Mouse (Mus musculus) MEL (cell line): ENCODE results near the gene Hcfc1. TPM values are rescaled to one million over a fixed set of nuclear protein-coding genes. Genes with fewer than 3 reads are reported as not detected.

Experiments
- DNase-seq: peaks from one replicate; pipeline ENCODE4 v3.0.0; 2011; ENCODE audit warnings: low read depth, low spot score
- H3K27ac ChIP-seq: 2 replicates; pipeline ENCODE4 v1.5.1; 2012; ENCODE audit warnings: low read depth, mild to moderate bottlenecking, control low read depth, low read length, moderate library complexity; ENCODE audit not compliant: control insufficient read depth
- H3K27me3 ChIP-seq, 2 experiments: fragments of 150-350 bp in 1 of 2; sonication (generic) in 1 of 2; 2 replicates each; pipeline ENCODE4 v1.6.1; 2012; ENCODE audit warnings: low read length in 2 of 2, mild to moderate bottlenecking in 2 of 2, improper control_type of control experiment in 1 of 2, moderate library complexity in 1 of 2; ENCODE audit not compliant: insufficient read depth in 2 of 2, control insufficient read depth in 1 of 2
- H3K36me3 ChIP-seq, 2 experiments: 2 replicates each; pipeline ENCODE4 v1.6.1; 2012 to 2014; ENCODE audit warnings: low read length in 2 of 2, improper control_type of control experiment in 1 of 2, inconsistent platforms in 1 of 2, mild to moderate bottlenecking in 1 of 2; ENCODE audit not compliant: insufficient read depth in 2 of 2, control insufficient read depth in 1 of 2
- H3K4me1 ChIP-seq, 2 experiments: fragments of 150-350 bp in 1 of 2; sonication (generic) in 1 of 2; 2 replicates each; pipeline ENCODE4 v1.6.1; 2012; ENCODE audit warnings: low read length in 2 of 2, improper control_type of control experiment in 1 of 2, mild to moderate bottlenecking in 1 of 2; ENCODE audit not compliant: insufficient read depth in 2 of 2, control insufficient read depth in 1 of 2
- H3K4me3 ChIP-seq, 2 experiments: fragments of 150-350 bp in 1 of 2; sonication (generic) in 1 of 2; 2 replicates each; pipeline ENCODE4 v1.5.1; 2012; ENCODE audit warnings: low read depth in 2 of 2, low read length in 2 of 2, mild to moderate bottlenecking in 2 of 2, moderate library complexity in 2 of 2, control low read depth in 1 of 2, improper control_type of control experiment in 1 of 2; ENCODE audit not compliant: control insufficient read depth in 1 of 2, insufficient read depth in 1 of 2
- H3K79me2 ChIP-seq: 2 replicates; pipeline ENCODE4 v1.6.1; 2012; ENCODE audit warnings: mild to moderate bottlenecking, low read length, moderate library complexity; ENCODE audit not compliant: control insufficient read depth, poor library complexity, insufficient read depth
- H3K9ac ChIP-seq: 2 replicates; pipeline ENCODE4 v1.6.1; 2012; ENCODE audit warnings: low read depth, mild to moderate bottlenecking, control low read depth, low read length, moderate library complexity; ENCODE audit not compliant: control insufficient read depth, poor library complexity, severe bottlenecking
- H3K9me3 ChIP-seq: fragments of 150-350 bp; sonication (generic); replicated peaks from 2 replicates; pipeline ENCODE4 v1.6.1; 2012; ENCODE audit warnings: mild to moderate bottlenecking, low read length, improper control_type of control experiment, moderate library complexity; ENCODE audit not compliant: insufficient read depth
- GABPA ChIP-seq: IDR thresholded peaks from 2 replicates; pipeline ENCODE4 v1.6.1; 2012; ENCODE audit warnings: low read depth, mild to moderate bottlenecking, inconsistent platforms, low read length, improper control_type of control experiment, moderate library complexity
- MAFK ChIP-seq: IDR thresholded peaks from 2 replicates; pipeline ENCODE4 v1.6.1; 2011; ENCODE audit warnings: low read depth, mild to moderate bottlenecking, low read length, improper control_type of control experiment, borderline replicate concordance
- MAX ChIP-seq: IDR thresholded peaks from 2 replicates; pipeline ENCODE4 v1.6.1; 2011; ENCODE audit warnings: low read length, improper control_type of control experiment
- MAZ ChIP-seq: IDR thresholded peaks from 2 replicates; pipeline ENCODE4 v1.6.1; 2012; ENCODE audit warnings: low read depth, mild to moderate bottlenecking, inconsistent platforms, low read length, improper control_type of control experiment
- MYC ChIP-seq: IDR thresholded peaks from 2 replicates; pipeline ENCODE4 v1.6.1; 2011; ENCODE audit warnings: low read depth, mild to moderate bottlenecking, low read length, improper control_type of control experiment, moderate library complexity
- NELFE ChIP-seq: IDR thresholded peaks from 2 replicates; pipeline ENCODE4 v1.6.1; 2011; ENCODE audit warnings: low read depth, low read length, improper control_type of control experiment
- POLR2A ChIP-seq, 2 experiments: IDR thresholded peaks; 2 replicates each; pipeline ENCODE4 v1.6.1; 2011 to 2012; ENCODE audit warnings: low read length in 2 of 2, mild to moderate bottlenecking in 2 of 2, control low read depth in 1 of 2, improper control_type of control experiment in 1 of 2, low read depth in 1 of 2, moderate library complexity in 1 of 2; ENCODE audit not compliant: control insufficient read depth in 1 of 2, insufficient read depth in 1 of 2, poor library complexity in 1 of 2
- RAD21 ChIP-seq: IDR thresholded peaks from 2 replicates; pipeline ENCODE4 v1.6.1; 2011; ENCODE audit warnings: mild to moderate bottlenecking, low read depth, low read length, improper control_type of control experiment
- RCOR1 ChIP-seq: IDR thresholded peaks from 2 replicates; pipeline ENCODE4 v1.6.1; 2012; ENCODE audit warnings: low read depth, mild to moderate bottlenecking, inconsistent platforms, low read length, improper control_type of control experiment
- USF1 ChIP-seq: IDR thresholded peaks from 2 replicates; pipeline ENCODE4 v1.6.1; 2014; ENCODE audit warnings: low read depth, mild to moderate bottlenecking, inconsistent platforms, low read length, improper control_type of control experiment, moderate library complexity
- ZKSCAN1 ChIP-seq: IDR thresholded peaks from 2 replicates; pipeline ENCODE4 v1.6.1; 2012; ENCODE audit warnings: low read depth, mild to moderate bottlenecking, inconsistent platforms, low read length, improper control_type of control experiment, moderate library complexity
- ZMIZ1 ChIP-seq: IDR thresholded peaks from 2 replicates; pipeline ENCODE4 v1.6.1; 2012; ENCODE audit warnings: low read depth, mild to moderate bottlenecking, inconsistent platforms, low read length, improper control_type of control experiment, moderate library complexity
- polyA plus RNA-seq, 2 experiments: library from polyadenylated mRNA; stranded (reverse) in 1 of 2; unstranded in 1 of 2; fragments of >175 nt in 1 of 2; fragments of >200 nt in 1 of 2; gene quantifications; 2 replicates each; pipeline versions ENCODE4 v1.2.1 to v1.2.4; 2012; ENCODE audit warnings: low replicate concordance in 2 of 2, low read depth in 1 of 2; ENCODE audit not compliant: insufficient read length in 2 of 2, insufficient read depth in 1 of 2, missing spikeins in 1 of 2
- total RNA-seq: library from RNA; depleted of rRNA; stranded (reverse); fragments of 300-350 nt; gene quantifications from 2 replicates; pipeline ENCODE4 v1.2.3, GENCODE M21; 2012

Gene Hcfc1
- total and polyA plus RNA-seq, 3 experiments: 40.8 to 146 (median 53.6) TPM

- H3K9ac ChIP-seq: peak overlapping the region; percentile 97
- peak; percentile 55 for DNase-seq
- TF ChIP-seq RCOR1: no peak
- peak in 1 of 2 experiments; percentile 31; a peak in 1 of 4 replicates for TF ChIP-seq POLR2A (IDR thresholded peaks at IDR 0.05; ENCODE audit: control insufficient read depth in 1 of 2, insufficient read depth in 1 of 2, low read depth in 1 of 2, low read length in 2 of 2, poor library complexity in 1 of 2)
Measured at GRCm38 (mm10) chrX:73964363-73964762, 1.8 kb downstream of the Hcfc1 start.

GRCm38 (mm10) chrX:73954988-73955387 lies 11.2 kb downstream of the Hcfc1 start:
- DNase-seq: no peak
- Histone ChIP-seq H3K9me3 (no peaks in the 10 kb centered on the region), H3K79me2 (peaks cover 4% of the 10 kb centered on the region), H3K4me1 (no peaks in the 10 kb centered on the region), H3K27me3 (no peaks in the 10 kb centered on the region), H3K9ac (no peak overlapping the region), H3K4me3 (no peak overlapping the region), H3K27ac (no peak overlapping the region), H3K36me3 (peaks cover 0 to 15% of the 10 kb centered on the region in 2 experiments; a peak in 2 of 4 replicates)
- no peak for TF ChIP-seq MYC
- peak in 1 of 2 experiments; percentile 2; a peak in 1 of 4 replicates for TF ChIP-seq POLR2A (IDR thresholded peaks at IDR 0.05; ENCODE audit: control insufficient read depth in 1 of 2, insufficient read depth in 1 of 2, low read depth in 1 of 2, low read length in 2 of 2, poor library complexity in 1 of 2)

More at GRCm38 (mm10) chrX:73964363-73964762, 1.8 kb downstream of the Hcfc1 start:
- Histone ChIP-seq H3K79me2 (peaks cover 66% of the 10 kb centered on the region), H3K4me3 (peak overlapping the region; percentile 87 to 91), H3K9me3 (no peaks in the 10 kb centered on the region), H3K27ac (peak overlapping the region; percentile 35; the same call in 1 of the 2 replicates), H3K36me3 (peaks cover 0 to 31% of the 10 kb centered on the region in 2 experiments; a peak in 3 of 4 replicates), H3K4me1 (peaks cover 2 to 24% of the 10 kb centered on the region in 2 experiments; a peak in 3 of 4 replicates), H3K27me3 (no peaks in the 10 kb centered on the region)

- DNase-seq: no peak
- Histone ChIP-seq H3K36me3 (peaks cover 0 to 12% of the 10 kb centered on the region in 2 experiments; a peak in 3 of 4 replicates), H3K79me2 (no peaks in the 10 kb centered on the region; the same call in 1 of the 2 replicates), H3K4me1 (no peaks in the 10 kb centered on the region), H3K27me3 (no peaks in the 10 kb centered on the region), H3K9ac (no peak overlapping the region), H3K4me3 (no peak overlapping the region), H3K27ac (no peak overlapping the region), H3K9me3 (no peaks in the 10 kb centered on the region)
- TF ChIP-seq RAD21: no peak
- TF ChIP-seq USF1: no peak
- no peak for TF ChIP-seq NELFE
- no peak for TF ChIP-seq MAZ
- TF ChIP-seq MYC: no peak
- TF ChIP-seq MAFK: no peak
- TF ChIP-seq ZKSCAN1: no peak
- no peak for TF ChIP-seq ZMIZ1
- no peak for TF ChIP-seq GABPA
- TF ChIP-seq MAX: no peak
Measured at GRCm38 (mm10) chrX:73952603-73953002, 13.6 kb downstream of the Hcfc1 start.
